Mouse (Mus musculus): ENCODE measurements at regions not wholly inside any gene's neighbourhood (a gene's known extent, or its start where the extent isn't known, plus 50 kb on each side); places are given as distances from the start of the nearest gene placed in this dataset.
"Not testable (repeated sequence)": the region's sequence is repeated elsewhere in the genome, so short reads cannot be mapped to it uniquely, and the experiment has no call there.

DNA sequence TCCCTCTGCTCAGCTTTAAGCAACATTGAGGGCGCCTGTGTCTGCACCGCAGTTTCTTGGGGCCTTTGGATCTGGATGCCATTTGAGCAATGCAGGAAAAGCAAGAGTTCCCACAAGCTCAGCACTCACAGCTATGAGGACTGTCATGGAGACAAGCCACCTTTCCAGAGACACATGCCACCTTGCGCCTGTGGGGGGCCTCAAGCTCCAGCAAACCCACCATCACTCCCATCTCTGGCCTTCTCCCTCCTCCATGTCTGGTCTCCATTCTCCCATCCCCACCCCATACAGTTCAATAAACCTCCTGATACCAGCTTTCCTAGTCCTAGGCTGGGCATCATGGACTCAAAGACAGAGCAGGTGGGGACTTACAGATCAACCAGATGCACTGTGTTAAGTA lies 97.8 kb downstream of the Wdr11 start:
- no peak for DNase-seq (ENCODE audit: low spot score in 2 of 2)

DNA sequence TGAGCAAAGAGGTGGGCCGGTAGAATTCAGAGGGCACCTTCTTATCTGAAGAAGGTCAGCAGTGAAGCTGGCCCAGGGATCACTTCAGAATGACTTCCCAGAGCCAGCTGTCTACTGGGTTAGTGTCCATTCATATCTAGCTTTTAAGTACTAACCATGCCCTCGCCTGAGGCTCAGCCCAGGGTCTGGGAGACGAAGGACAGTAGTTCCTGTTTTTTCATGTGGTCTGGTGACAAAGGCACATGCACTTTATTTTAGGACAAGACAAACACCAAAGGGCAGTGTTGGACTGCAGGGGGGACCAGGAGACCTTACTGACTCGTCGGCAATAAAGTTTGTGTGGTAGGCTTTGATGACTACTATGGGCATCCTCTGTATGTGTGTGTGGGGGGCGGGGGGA lies 99.2 kb downstream of the Wdr11 start:
- DNase-seq (ENCODE audit: low spot score in 2 of 2) = no peak

DNA sequence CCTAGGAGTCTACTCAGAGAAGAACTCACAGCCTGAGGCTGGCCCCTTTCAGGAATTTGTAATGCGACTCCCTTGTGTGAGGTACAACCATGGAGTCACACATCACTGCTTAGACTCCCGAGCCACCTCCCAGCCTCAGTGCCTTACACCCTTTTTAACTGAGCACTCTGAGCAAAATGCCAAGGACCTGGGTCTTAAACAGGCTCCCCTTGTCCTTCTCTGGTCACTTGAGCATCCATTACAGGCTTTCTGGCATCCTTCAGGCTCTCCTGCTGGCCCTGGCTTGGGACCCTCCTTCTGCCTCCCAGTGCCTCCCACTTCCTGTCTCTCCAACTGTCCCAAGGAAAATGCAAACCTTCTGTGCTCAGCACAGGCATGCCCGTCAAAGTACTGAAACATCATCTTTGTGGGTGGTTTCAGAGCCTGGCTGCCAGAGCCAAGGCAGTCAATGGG lies 100.0 kb downstream of the Wdr11 start:
- DNase-seq (ENCODE audit: low spot score in 2 of 2) = no peak

DNA sequence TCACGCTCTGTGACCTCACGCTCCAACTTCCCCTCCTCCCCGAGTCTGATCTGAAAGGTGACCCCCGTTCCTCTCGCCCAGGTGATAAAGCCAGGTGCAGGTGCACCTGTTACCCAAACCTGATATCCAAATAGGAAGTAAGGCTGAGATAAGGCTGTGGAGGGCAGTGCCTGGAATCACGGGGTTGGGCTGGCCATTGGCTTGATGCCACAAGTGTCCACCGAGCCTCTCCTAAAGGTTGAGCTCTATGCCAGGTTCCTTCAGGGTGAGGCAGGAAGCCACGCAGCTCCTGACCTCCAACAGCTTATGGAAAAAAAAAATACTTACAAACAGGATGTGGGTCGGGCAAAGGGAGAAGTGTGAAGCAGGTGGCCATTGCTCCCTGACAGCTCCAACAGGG lies 102.0 kb downstream of the Wdr11 start:
- no peak for DNase-seq (ENCODE audit: low spot score in 2 of 2)

DNA sequence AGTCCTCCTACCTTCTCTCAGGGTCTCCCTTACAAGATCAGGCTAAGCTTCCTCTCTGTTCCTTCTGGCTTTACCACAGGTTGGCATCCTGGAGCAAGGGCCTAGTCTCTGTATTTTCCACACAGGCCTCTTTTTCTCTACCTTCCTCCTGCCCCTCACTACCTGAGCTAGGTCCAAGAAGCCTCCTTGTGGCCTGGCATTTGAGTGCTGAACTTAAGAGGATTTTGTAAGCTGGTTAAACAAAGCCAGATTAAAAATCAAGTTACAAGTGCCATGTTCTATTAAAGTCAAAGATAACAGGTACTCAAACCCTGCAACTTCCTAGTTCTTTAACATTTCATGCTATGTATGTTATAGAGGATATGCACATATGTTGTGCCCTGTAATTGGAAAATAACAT lies 102.5 kb downstream of the Wdr11 start:
- DNase-seq (ENCODE audit: low spot score in 2 of 2) = no peak

DNA sequence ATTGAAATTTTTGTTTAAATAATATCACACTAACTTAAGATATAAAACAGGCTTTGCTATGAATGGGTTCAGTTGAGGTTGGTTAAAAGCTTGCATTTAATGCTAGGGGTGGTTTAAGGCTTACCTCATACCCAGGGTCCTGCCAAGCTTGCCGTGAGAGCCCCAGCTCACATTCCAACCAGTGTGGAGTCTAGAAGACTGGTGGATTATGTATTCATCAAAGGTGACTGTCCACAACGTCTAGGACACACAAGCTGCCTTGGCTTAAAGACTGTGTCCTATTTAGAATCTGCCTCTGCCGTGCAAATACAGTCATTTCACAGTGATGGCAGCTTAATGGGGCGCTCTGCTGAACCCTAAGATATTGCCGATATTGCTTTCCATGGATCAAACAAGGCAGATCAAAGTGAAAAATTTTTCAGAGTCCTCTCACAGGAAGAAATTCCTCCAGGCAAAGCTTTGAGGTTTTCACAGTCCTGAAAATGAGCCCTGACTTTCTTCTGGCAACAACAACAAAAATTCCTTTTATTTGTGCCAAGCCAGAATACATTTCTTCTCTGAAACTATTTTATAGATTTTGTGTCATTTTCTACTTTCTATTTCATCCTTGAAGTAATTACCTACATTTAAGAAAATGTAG lies 108.4 kb downstream of the Wdr11 start:
- DNase-seq (ENCODE audit: low spot score in 2 of 2) = no peak

DNA sequence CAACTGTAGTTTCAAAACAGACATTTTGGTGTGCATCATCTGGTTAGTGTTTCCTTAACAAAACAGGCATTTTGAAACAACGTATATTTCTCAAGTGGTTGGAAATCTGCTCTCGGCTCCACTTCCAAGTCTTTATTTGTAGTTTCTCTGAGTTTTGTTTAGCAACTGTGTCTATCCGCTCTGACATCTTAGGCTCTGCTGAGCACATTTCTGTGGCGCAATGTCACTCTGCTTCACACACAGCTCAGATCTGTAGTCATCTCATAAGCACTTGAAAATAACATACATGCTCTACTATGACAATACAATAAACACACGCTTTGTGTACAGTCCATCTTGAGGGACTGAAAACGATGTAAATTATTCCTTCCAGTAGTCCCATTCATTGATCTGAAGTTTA lies 135.9 kb downstream of the Wdr11 start:
- DNase-seq (ENCODE audit: low spot score in 2 of 2) = no peak

DNA sequence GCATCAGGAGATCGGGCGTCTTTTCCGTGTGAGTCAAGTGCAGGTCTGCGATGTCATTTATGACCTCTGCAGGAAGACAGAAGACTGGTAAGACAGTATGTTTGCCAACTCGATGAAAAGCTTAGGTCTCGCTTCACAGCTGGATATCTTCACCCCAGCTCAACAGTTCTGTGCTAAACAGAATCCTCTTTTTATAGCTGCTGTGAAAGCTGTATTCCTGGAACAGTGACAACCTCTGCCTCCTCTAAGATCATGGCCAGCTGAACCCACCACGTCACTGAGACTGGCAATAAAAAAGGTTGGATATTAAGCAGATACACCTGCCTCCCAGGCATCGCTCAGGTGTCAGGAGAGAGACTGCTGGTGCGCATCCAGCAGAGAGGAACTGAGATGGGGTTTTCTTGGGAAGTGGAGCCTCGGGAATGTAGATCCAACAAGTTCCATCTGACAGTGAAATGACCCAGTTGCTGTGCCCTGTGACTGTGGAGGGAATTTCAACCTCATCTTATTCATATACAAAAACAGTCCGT lies 138.1 kb downstream of the Wdr11 start:
- no peak for DNase-seq (ENCODE audit: low spot score in 2 of 2)

DNA sequence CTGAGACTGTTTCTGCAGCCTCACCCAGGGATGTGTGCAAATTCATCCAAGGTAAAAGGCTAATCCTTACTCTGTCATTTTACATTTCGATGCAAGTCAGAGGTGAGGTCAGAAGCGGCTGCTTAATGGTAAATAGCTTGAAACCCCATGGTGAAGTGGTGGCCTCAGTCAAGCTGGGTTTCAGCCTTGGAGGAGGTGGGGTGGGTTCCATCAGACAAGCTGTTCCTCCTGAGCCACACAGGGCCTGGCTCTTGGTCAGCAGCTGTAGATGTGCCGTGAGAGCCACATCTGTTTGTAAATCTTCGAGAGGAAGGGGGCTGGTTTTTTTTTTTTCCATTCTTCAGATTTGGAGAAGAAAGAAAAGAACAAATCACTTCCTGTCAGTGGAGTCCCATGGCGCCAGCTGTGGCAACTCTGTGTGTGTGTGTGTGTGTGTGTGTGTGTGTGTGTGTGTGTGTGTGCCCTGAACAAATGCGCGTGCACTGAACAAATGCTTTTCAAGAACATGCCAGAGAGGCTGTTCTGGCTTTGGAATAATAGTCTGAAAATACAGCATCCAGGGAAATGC lies 139.2 kb downstream of the Wdr11 start:
- DNase-seq (ENCODE audit: low spot score in 2 of 2) = no peak

DNA sequence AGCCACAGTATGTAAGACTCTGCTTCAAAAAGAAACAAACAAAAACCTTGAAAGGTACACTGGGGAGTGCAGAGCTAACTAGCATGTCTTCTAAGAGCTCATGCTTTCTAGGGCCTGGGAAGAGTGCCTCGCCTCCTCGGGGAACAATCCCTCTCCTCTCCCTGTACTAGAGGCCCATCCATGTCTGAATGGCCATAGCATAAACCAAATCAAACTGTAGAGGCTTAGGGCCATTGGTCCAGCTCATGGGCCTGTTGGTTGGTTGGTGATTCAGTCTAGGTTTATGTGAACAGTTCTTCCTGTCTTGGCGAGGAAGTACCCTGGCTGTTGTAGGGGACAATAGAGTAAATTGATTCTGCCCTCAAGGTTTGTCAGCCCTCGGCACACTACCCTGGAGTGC lies 151.0 kb downstream of the Wdr11 start:
- DNase-seq (ENCODE audit: low spot score in 2 of 2) = no peak

DNA sequence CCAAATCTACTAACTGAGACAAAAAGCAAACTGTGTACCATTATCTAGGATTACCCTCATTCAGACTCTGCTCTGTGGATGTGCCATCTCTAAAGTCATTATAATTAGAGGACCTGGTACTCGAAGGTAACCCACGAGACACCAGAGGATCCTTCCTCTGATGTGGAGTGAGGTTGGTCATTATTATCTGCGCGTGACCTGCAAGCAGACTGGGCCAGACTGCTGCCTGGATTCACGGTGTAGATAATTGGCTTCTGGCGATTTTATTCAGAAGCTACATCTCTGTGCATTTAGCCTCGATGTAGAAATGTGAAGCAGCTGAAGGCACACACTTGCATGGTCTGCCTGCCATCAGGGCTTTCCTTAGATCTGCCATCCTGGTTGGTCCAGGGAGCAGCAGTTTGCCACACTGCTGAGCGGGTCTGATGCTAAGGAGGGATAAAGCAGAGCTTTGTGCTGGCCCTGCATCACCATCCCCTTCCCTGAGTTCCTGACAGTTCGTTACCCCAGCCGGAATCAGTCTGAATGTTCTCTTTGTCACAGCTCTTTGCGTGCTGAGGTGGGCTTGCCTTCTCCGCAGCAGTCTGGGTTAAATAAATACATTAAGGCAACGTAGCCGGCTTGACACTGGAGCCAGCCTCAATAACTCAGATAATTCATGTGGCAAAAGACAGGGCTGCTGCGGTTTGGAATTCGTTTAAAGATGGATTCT lies 152.4 kb downstream of the Wdr11 start:
- DNase-seq (ENCODE audit: low spot score in 2 of 2) = no peak

DNA sequence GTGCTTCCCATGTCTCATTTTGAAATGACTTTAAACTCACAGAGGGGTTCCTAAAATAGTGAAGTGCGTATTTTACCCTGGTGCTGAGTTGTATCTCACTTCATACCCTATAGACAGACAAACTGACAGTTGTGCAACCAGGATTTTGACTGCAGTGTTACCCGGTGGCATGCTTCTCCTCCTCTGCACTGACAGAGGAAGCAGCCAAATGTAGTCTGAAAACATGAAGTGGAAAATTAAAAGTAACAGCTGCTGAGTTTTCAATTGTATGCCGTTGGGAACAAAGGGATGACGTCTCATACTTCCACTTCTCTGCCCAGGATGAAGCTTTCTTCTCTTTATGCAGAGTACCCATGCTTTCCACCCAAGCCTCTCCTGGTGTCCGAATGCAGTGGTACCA lies 155.0 kb downstream of the Wdr11 start:
- no peak for DNase-seq (ENCODE audit: low spot score in 2 of 2)

DNA sequence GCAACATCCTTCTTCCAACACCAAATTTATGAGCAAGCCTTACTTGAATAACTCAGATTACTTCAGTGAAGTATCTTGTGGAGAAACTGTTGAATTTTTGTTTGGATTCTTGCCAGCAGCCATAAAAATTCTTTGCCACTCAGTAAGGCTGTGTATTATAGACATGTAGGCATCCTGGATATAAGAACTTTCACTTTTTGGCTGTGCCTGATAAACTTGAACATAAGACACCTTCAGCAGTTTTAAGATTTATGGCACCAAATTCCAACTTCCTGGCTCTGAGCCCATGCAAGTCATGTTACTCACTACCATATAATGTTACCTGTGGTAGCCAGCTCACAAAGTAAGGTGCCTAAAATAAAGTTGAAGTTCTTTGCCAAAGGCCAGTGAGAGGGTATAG lies 159.3 kb downstream of the Wdr11 start:
- DNase-seq (ENCODE audit: low spot score in 2 of 2) = no peak

DNA sequence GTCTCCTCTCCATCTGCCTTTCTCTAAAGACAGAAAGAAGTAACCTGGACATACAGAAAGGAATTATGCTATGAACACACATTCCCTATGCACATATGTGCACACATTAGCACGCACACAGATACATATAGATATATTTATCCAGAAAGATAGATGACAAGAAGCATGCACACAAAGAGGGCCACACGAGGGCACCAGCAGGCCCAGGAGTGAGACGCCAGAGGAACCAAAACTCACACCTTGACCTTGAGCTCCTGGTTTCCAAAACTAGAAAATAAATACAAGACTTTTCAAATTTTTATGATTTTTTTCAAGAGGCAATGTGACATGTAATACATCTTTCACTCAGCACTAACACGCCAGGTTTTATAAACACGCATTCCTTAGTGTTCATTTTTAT lies 163.1 kb downstream of the Wdr11 start:
- peak in 1 of 2 experiments; percentile 50 for DNase-seq (ENCODE audit: low spot score in 2 of 2)

DNA sequence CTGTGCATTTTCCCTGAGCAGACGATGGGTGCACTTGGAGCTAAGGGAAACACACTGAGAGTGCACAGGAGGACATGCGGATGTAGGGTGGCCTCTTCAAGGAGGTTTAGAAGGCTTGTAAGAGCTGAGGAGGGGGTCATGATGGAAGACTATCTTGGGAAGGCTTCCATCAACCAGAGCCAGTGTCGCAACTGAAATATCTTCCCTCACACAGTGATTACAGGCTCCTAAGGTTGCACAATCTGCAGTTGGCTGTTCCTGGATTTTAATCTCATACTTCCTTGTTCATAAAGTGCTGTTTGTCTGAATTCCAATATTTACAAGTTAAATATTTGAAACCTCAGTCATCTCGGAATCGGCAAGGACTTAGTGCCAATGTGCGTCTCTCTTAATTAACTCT lies 164.5 kb downstream of the Wdr11 start:
- DNase-seq (ENCODE audit: low spot score in 2 of 2) = no peak

DNA sequence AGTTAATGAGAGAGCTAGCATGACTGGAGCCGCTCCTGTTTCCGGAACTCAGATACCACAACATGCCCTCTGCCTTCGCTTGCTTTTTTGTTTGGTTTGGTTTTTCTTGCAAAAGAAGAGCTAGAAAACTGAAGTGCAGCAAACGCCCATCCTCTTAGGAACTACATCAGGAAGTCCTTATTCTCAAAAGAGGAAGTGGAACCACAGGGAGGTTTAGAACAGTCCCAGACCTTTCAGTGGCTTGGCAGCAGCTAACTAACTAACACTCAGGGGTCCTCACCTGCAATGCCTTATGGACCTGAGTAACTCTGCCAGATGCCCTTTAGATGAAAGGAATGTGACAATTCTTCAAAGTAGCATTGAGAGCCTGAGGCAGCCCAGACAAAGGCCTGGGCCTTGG lies 168.2 kb downstream of the Wdr11 start:
- DNase-seq (ENCODE audit: low spot score in 2 of 2) = no peak

DNA sequence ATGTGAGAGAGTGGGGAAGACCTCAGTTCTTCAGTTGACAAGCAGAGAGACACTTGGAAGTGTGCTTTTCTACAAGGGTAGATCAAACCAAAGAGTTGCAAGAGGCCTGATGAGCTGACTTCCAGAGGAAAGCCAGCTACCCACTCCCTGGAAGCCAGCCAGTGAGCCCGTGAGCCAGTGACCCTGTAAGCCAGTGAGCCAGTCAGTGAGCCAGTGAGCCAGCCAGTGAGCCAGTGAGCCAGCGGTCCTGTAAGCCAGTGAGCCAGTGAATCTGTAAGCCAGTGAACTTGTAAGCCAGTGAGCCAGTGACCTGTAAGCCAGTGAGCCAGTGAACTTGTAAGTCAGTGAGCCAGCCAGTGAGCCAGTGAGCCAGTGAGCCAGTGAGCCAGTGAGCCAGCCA lies 168.7 kb downstream of the Wdr11 start:
- no peak for DNase-seq (ENCODE audit: low spot score in 2 of 2)

DNA sequence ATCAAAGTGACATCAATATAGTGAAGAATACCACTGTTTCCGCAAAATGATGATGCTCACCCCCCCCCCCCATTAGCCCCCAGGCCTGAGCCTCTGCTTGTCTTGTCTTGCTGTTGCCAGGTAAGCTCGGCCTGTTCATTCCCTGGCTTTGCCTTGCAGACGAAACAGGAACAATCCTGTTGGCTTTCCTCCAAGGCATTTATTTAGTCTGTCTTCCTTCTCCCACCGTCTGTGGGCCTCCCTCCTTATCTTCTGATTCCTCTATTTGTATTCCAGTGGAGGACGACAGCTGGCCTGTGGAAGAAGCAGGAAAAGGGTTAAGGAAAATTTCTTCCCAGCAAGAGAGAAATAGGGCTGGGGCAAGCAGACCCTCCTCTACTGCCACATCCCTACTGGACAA lies 172.1 kb downstream of the Wdr11 start:
- no peak for DNase-seq (ENCODE audit: low spot score in 2 of 2)

DNA sequence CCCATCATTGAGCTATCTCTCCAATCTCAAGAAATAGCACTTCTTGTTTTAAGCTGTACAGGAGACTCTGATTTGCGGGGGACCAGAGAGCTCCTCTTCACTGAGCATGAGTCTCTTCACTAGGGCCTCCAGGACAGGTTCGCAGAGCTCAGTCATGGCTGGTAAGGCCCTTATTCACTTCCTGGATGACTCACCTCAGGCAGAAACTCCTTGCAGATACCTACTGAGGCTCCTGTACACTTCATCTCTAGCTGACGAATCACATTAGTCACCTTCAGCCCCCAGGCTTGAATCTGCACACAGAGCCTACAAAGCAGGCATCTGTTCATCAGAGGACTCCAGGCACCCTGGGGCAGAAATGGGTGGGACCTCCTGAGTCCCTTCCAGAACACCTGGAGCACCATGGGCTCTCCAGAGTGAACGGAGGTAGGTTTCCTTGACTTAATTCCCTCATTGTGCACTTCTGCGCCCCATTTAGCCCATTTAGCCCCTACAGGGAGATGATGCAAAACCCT lies 172.8 kb downstream of the Wdr11 start:
- no peak for DNase-seq (ENCODE audit: low spot score in 2 of 2)

DNA sequence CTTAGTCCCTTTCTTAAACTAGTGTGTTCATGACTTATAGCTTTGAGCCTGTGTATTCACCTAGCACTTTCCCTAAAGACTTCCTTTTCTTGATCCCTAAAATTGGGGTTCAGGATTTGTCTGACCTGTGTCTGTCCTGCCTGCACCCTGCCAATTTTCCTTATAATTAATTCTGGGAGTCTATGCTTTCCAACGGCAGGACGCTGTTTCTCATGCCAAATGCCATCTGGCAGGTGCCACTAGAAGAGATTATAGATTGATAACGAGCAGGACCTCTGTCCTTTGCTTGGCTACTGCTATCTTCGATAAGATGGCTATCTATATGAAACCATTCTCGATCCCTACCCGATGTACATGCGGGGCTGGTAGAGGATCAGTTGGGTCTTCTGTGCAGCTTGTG lies 174.0 kb downstream of the Wdr11 start:
- DNase-seq (ENCODE audit: low spot score in 2 of 2) = no peak

DNA sequence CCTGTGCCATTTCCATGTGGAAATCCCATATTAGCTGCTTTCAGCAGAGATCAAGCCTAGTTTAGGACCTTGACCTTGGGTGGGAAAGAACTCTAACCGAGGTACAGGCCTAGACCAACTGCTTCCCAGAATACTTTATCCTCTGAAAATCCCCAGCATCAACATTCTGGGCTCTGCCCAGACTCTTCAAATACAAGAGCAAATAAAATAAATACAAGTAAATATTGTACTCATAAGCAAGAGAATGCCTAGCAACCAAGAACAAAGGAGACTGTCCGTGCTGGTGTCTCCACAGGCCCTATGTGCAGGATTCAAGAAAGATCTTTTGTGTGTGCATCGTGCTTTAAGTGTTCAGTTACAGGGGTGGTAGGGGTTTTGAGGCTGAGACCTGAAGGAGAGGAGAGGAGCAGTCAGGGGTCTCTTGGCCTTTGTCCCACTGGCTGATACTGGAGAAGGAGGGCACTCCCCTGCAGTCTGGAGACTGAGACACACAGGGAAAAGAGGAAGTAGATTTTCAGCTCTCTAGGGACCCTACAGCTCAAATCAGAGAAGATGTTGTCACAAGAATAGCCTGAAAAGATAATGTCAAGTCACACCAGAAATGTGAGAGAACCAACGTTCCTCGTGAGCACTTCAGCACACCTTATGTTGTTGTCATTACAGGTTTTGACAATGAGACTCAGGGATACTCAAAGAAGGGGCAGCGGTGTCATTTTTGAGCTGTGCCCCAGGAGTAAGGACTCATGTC lies 174.6 kb downstream of the Wdr11 start:
- DNase-seq (ENCODE audit: low spot score in 2 of 2) = no peak

DNA sequence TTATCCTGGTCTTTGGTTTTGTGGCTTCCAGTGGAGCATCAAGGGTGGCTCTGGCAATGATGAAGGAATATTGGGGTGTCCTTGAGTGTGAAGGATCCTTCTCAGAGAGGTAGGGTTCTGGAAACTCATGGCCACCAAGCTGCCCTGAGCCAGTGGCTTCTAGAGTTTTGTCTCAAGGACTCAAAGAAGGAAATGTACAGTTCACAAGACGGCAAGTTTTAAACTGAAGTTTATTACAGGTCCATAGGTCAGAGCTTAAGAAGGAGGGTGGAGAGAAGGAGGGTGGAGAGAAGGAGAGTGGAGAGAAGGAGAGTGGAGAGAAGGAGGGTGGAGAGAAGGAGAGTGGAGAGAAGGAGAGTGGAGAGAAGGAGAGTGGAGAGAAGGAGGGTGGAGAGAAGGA lies 178.0 kb downstream of the Wdr11 start:
- DNase-seq (ENCODE audit: low spot score in 2 of 2) = not testable (repeated sequence)

Data from spleen, postnatal 10 days (tissue).